Mouse (Mus musculus) bone marrow, adult 2 months (tissue): Measurements from ENCODE around the gene Fmnl2.

Experiments
- CTCF ChIP-seq: fragments of 200-500 bp; IDR thresholded peaks from 2 replicates; pipeline ENCODE4 v1.5.1; 2011; ENCODE audit warnings: low read length, control low read depth; ENCODE audit not compliant: control insufficient read depth, insufficient read depth
- POLR2A ChIP-seq: fragments of 200-500 bp; IDR thresholded peaks from 2 replicates; pipeline ENCODE4 v1.6.1; 2011; ENCODE audit warnings: low read depth, mild to moderate bottlenecking, control low read depth, low read length, borderline replicate concordance; ENCODE audit not compliant: control insufficient read depth

- TF ChIP-seq CTCF (no peak), POLR2A (no peak)
These were observed 108.6 kb downstream of the Fmnl2 start for GRCm38 (mm10) chr2:52966227-52966626.
